Mouse (Mus musculus): ENCODE measurements around the gene Cnot4.
"Not testable (repeated sequence)": the region's sequence is repeated elsewhere in the genome, so short reads cannot be mapped to it uniquely, and the experiment has no call there.

Gene Cnot4

GRCm38 (mm10) chr6:35133579-35134488, at the start of gene Cnot4:
Gene Cnot4 (minus strand): TSS chr6:35133724.
- peak; percentile 96 for DNase-seq (ENCODE audit: low spot score)

GRCm38 (mm10) chr6:35179299-35179698, 45.8 kb upstream of the Cnot4 start:
- DNase-seq (ENCODE audit: low spot score) = not testable (repeated sequence)

- peak; percentile 22 for DNase-seq (ENCODE audit: low spot score)
These were observed 44.2 kb upstream of the Cnot4 start for GRCm38 (mm10) chr6:35177650-35178272.

GRCm38 (mm10) chr6:35176979-35177649, 43.6 kb upstream of the Cnot4 start, which contains the start of gene Nup205:
Gene Nup205 (plus strand): TSS chr6:35177421.
- peak; percentile 83 for DNase-seq (ENCODE audit: low spot score)

GRCm38 (mm10) chr6:35173181-35173580, 39.7 kb upstream of the Cnot4 start:
- DNase-seq (ENCODE audit: low spot score) = no peak

- DNase-seq (ENCODE audit: low spot score) = not testable (repeated sequence)
These were observed 38.5 kb upstream of the Cnot4 start for GRCm38 (mm10) chr6:35172028-35172427.

- no peak for DNase-seq (ENCODE audit: low spot score)
These were observed 35.7 kb upstream of the Cnot4 start for GRCm38 (mm10) chr6:35169250-35169649.

- DNase-seq (ENCODE audit: low spot score) = no peak
These were observed 21.0 kb upstream of the Cnot4 start for GRCm38 (mm10) chr6:35154540-35154939.

GRCm38 (mm10) chr6:35147726-35148422, 14.3 kb upstream of the Cnot4 start:
- DNase-seq (ENCODE audit: low spot score) = no peak

GRCm38 (mm10) chr6:35145569-35145968, 12.0 kb upstream of the Cnot4 start:
- no peak for DNase-seq (ENCODE audit: low spot score)

GRCm38 (mm10) chr6:35140351-35140750, 6.8 kb upstream of the Cnot4 start:
- no peak for DNase-seq (ENCODE audit: low spot score)

GRCm38 (mm10) chr6:35134844-35135243, 1.3 kb upstream of the Cnot4 start:
- no peak for DNase-seq (ENCODE audit: low spot score)

- DNase-seq (ENCODE audit: low spot score) = peak; percentile 3
These were observed 312 bp downstream of the Cnot4 start for GRCm38 (mm10) chr6:35133246-35133578.

- DNase-seq (ENCODE audit: low spot score) = no peak
These were observed 718 bp downstream of the Cnot4 start for GRCm38 (mm10) chr6:35132806-35133205.

- no peak for DNase-seq (ENCODE audit: low spot score)
These were observed 11.0 kb downstream of the Cnot4 start for GRCm38 (mm10) chr6:35122488-35122887.

GRCm38 (mm10) chr6:35121925-35122324, 11.6 kb downstream of the Cnot4 start:
- no peak for DNase-seq (ENCODE audit: low spot score)

GRCm38 (mm10) chr6:35102457-35102856, 31.1 kb downstream of the Cnot4 start:
- DNase-seq (ENCODE audit: low spot score) = no peak

- no peak for DNase-seq (ENCODE audit: low spot score)
These were observed 48.6 kb downstream of the Cnot4 start for GRCm38 (mm10) chr6:35084927-35085326.

- no peak for DNase-seq (ENCODE audit: low spot score)
These were observed 58.4 kb downstream of the Cnot4 start for GRCm38 (mm10) chr6:35075148-35075547.

- no peak for DNase-seq (ENCODE audit: low spot score)
These were observed 62.3 kb downstream of the Cnot4 start for GRCm38 (mm10) chr6:35071261-35071660.

GRCm38 (mm10) chr6:35062446-35062845, 71.1 kb downstream of the Cnot4 start:
- DNase-seq (ENCODE audit: low spot score) = no peak

- no peak for DNase-seq (ENCODE audit: low spot score)
These were observed 90.4 kb downstream of the Cnot4 start for GRCm38 (mm10) chr6:35043127-35043526.
